Mouse (Mus musculus): Measurements from ENCODE around the gene Gm20547.

- no peak for TF ChIP-seq POLR2A (IDR thresholded peaks at IDR 0.05; ENCODE audit: control insufficient read depth in 1 of 2, insufficient read depth in 1 of 2, low read depth in 1 of 2, low read length in 2 of 2, poor library complexity in 1 of 2)
- TF ChIP-seq GATA1 (IDR thresholded peaks at IDR 0.05; ENCODE audit: low read depth, low read length), result no peak
- TF ChIP-seq NELFE (IDR thresholded peaks at IDR 0.05; ENCODE audit: low read depth, low read length), result no peak
- TF ChIP-seq JUND (IDR thresholded peaks at IDR 0.05; ENCODE audit: low read depth, low read length), result no peak
- TF ChIP-seq TAL1 (IDR thresholded peaks at IDR 0.05; ENCODE audit: low read length), result no peak
- no peak for TF ChIP-seq CTCF (IDR thresholded peaks at IDR 0.05 in 2 of 3, conservative IDR thresholded peaks at IDR 0.05 in 1 of 3; ENCODE audit: control insufficient read depth in 1 of 3, insufficient read depth in 1 of 3, low read depth in 2 of 3, low read length in 3 of 3, poor library complexity in 1 of 3, severe bottlenecking in 1 of 3)
- TF ChIP-seq MAFK (IDR thresholded peaks at IDR 0.05; ENCODE audit: borderline replicate concordance, low read depth, low read length), result no peak
- no peak for TF ChIP-seq ZNF384 (IDR thresholded peaks at IDR 0.05; ENCODE audit: low read depth, low read length)
- no peak for TF ChIP-seq USF2 (IDR thresholded peaks at IDR 0.05; ENCODE audit: borderline replicate concordance in 1 of 2, insufficient read depth in 1 of 2, low read depth in 1 of 2, low read length in 2 of 2)
- no peak for TF ChIP-seq ZC3H11A (IDR thresholded peaks at IDR 0.05; ENCODE audit: low read depth, low read length)
Observed at GRCm38 (mm10) chr17:34811275-34811674, 70.6 kb downstream of the Gm20547 start.

Data from MEL (cell line).